Mouse (Mus musculus): ENCODE results near the gene Ssbp3.

DNA sequence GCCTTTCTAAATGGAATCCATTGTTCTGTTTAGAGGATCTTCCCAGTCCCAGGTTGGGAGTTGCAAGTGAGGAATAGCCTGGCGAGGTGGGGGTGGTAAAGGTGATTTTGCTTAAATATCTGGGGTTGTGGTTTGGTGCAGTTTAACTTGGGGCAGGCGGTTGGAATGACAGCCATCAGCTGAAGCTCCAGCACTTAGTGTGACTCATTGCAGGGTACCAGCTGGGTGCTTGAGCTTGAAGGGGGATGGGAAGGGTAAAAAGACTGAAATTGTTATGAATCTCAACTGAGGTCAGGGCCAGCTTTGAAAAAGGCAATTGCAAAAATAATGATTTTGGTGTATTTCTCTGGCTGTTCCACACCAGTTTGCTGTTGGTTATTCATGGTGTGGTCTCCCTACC lies 50.0 kb downstream of the Ssbp3 start:
- TF ChIP-seq POLR2A (IDR thresholded peaks at IDR 0.05; ENCODE audit: insufficient read depth, low read depth, low read length), result no peak
- no peak for TF ChIP-seq CTCF (IDR thresholded peaks at IDR 0.05; ENCODE audit: insufficient read depth, low read depth, low read length)
